Mouse (Mus musculus) liver, postnatal 0 days (tissue): ENCODE measurements at regions not wholly inside any gene's neighbourhood (a gene's known extent, or its start where the extent isn't known, plus 50 kb on each side); places are given as distances from the start of the nearest gene placed in this dataset.
"Not testable (repeated sequence)": the region's sequence is repeated elsewhere in the genome, so short reads cannot be mapped to it uniquely, and the experiment has no call there.

Source experiments
- ATAC-seq: fragments of 200-750 bp; cut with Nextera tagmentation; 2 replicates; pipeline ENCODE4 v1.8.0; 2017; ENCODE audit warnings: mild to moderate bottlenecking, moderate library complexity
- DNase-seq: peaks from one replicate; pipeline ENCODE4 v3.0.0-alpha.2; 2016
- H3K27ac ChIP-seq: fragments of 300-500 bp; sonication (generic); 2 replicates; pipeline ENCODE4 v1.5.1; 2014; ENCODE audit warnings: antibody characterized with exemption, moderate library complexity, mild to moderate bottlenecking, low read depth
- H3K27me3 ChIP-seq: fragments of 300-500 bp; sonication (generic); 2 replicates; pipeline ENCODE4 v1.6.1; 2014; ENCODE audit warnings: low read length, control low read depth, mixed read lengths; ENCODE audit not compliant: insufficient read depth
- H3K36me3 ChIP-seq: fragments of 300-500 bp; sonication (generic); replicated peaks from 2 replicates; pipeline ENCODE4 v1.6.1; 2014; ENCODE audit warnings: mild to moderate bottlenecking, control low read depth, low read length, moderate library complexity, mixed read lengths; ENCODE audit not compliant: insufficient read depth
- H3K4me1 ChIP-seq: fragments of 300-500 bp; sonication (generic); 2 replicates; pipeline ENCODE4 v1.6.1; 2014; ENCODE audit warnings: antibody characterized with exemption, mild to moderate bottlenecking, control low read depth; ENCODE audit not compliant: insufficient read depth
- H3K4me2 ChIP-seq: fragments of 300-500 bp; sonication (generic); 2 replicates; pipeline ENCODE4 v1.6.1; 2014; ENCODE audit warnings: low read depth, mild to moderate bottlenecking, low read length, moderate library complexity, mixed read lengths
- H3K4me3 ChIP-seq: fragments of 300-500 bp; sonication (generic); 2 replicates; pipeline ENCODE4 v1.5.1; 2014; ENCODE audit warnings: low read depth, low read length
- H3K9ac ChIP-seq: fragments of 300-500 bp; sonication (generic); replicated peaks from 2 replicates; pipeline ENCODE4 v1.6.1; 2014; ENCODE audit warnings: mild to moderate bottlenecking, moderate library complexity
- H3K9me3 ChIP-seq: fragments of 300-500 bp; sonication (generic); 2 replicates; pipeline ENCODE4 v1.6.1; 2016; ENCODE audit warnings: mild to moderate bottlenecking, control low read depth, low read length, mixed read lengths
- CTCF ChIP-seq: sonication (generic); IDR thresholded peaks from 2 replicates; pipeline ENCODE4 v1.5.1; 2016; ENCODE audit warnings: antibody characterized with exemption, low read depth
- EP300 ChIP-seq: IDR thresholded peaks from 2 replicates; pipeline ENCODE4 v1.6.1; 2016; ENCODE audit warnings: antibody characterized with exemption, low read depth, mild to moderate bottlenecking
- WGBS: fragments of 180-500 bp; shearing (Covaris S2); extraction: QIAGEN DNeasy Blood & Tissue Kit; methylation state at CpG from one replicate; pipeline ENCODE4 v1.1.7; 2014; ENCODE audit not compliant: insufficient replicate concordance; 5-methylcytosine and 5-hydroxymethylcytosine counted together

GRCm38 (mm10) chr5:59945761-59946160 lies 1862.9 kb upstream of the G6pd2 start:
- H3K27ac ChIP-seq, result no peak overlapping the region
- ATAC-seq, result no peak
- H3K4me3 ChIP-seq, result no peak overlapping the region
- H3K9ac ChIP-seq, result no peak overlapping the region
- H3K4me1 ChIP-seq, result no peaks in the 10 kb centered on the region
- no peak overlapping the region for H3K4me2 ChIP-seq
- no peak for TF ChIP-seq CTCF
- no peak for TF ChIP-seq EP300
- no peaks in the 10 kb centered on the region for H3K36me3 ChIP-seq
- H3K9me3 ChIP-seq, result no peaks in the 10 kb centered on the region
- no peak for DNase-seq
- no peaks in the 10 kb centered on the region for H3K27me3 ChIP-seq

- ATAC-seq, result no peak
- Histone ChIP-seq H3K27ac (no peak overlapping the region), H3K4me1 (no peaks in the 10 kb centered on the region), H3K27me3 (no peaks in the 10 kb centered on the region), H3K9me3 (no peaks in the 10 kb centered on the region), H3K4me3 (no peak overlapping the region), H3K4me2 (no peak overlapping the region), H3K9ac (no peak overlapping the region), H3K36me3 (no peaks in the 10 kb centered on the region)
- TF ChIP-seq CTCF, result no peak
- no peak for TF ChIP-seq EP300
- DNase-seq, result no peak
- 81% methylated on average over 4 of the region's 4 CpGs for WGBS
Observed at GRCm38 (mm10) chr5:59947831-59948568, 1860.6 kb upstream of the G6pd2 start.

- H3K9me3 ChIP-seq, H3K27me3 ChIP-seq, H3K36me3 ChIP-seq, H3K27ac ChIP-seq, H3K4me2 ChIP-seq, DNase-seq, ATAC-seq, H3K4me3 ChIP-seq, H3K9ac ChIP-seq, H3K4me1 ChIP-seq: not testable (repeated sequence)
- WGBS, result 62% methylated on average over 3 of the region's 7 CpGs
Observed at GRCm38 (mm10) chr5:59956240-59956639, 1852.4 kb upstream of the G6pd2 start.

- no peaks in the 10 kb centered on the region for H3K36me3 ChIP-seq
- TF ChIP-seq EP300, result no peak
- TF ChIP-seq CTCF, result peak; percentile 44
- no peak overlapping the region for H3K4me3 ChIP-seq
- no peaks in the 10 kb centered on the region for H3K4me1 ChIP-seq
- 29% methylated on average over 3 of the region's 3 CpGs for WGBS
- ATAC-seq (peak; percentile 60), DNase-seq (no peak)
- no peaks in the 10 kb centered on the region for H3K27me3 ChIP-seq
- H3K4me2 ChIP-seq, result no peak overlapping the region
- H3K9me3 ChIP-seq, result no peaks in the 10 kb centered on the region
- H3K9ac ChIP-seq, result no peak overlapping the region
- H3K27ac ChIP-seq, result no peak overlapping the region
Observed at GRCm38 (mm10) chr5:59996698-59997097, 1811.9 kb upstream of the G6pd2 start.

- peak; percentile 100 for ATAC-seq
- not testable (repeated sequence) for H3K27ac ChIP-seq, H3K36me3 ChIP-seq, H3K27me3 ChIP-seq, H3K9ac ChIP-seq, H3K9me3 ChIP-seq, DNase-seq, H3K4me3 ChIP-seq, H3K4me2 ChIP-seq, H3K4me1 ChIP-seq
- 85% methylated on average over 6 of the region's 7 CpGs for WGBS
Observed at GRCm38 (mm10) chr5:60042603-60043175, 1765.9 kb upstream of the G6pd2 start.

- Histone ChIP-seq H3K9me3 (no peaks in the 10 kb centered on the region), H3K4me2 (no peak overlapping the region), H3K4me3 (no peak overlapping the region), H3K36me3 (no peaks in the 10 kb centered on the region), H3K27me3 (no peaks in the 10 kb centered on the region), H3K27ac (no peak overlapping the region), H3K9ac (no peak overlapping the region), H3K4me1 (no peaks in the 10 kb centered on the region)
- 76% methylated on average over 3 of the region's 3 CpGs for WGBS
- TF ChIP-seq CTCF (no peak), EP300 (no peak)
- DNase-seq (no peak), ATAC-seq (no peak)
Observed at GRCm38 (mm10) chr5:60049053-60049452, 1759.6 kb upstream of the G6pd2 start.

GRCm38 (mm10) chr5:60061178-60061577 lies 1747.4 kb upstream of the G6pd2 start:
- TF ChIP-seq CTCF, result no peak
- TF ChIP-seq EP300, result no peak
- no peaks in the 10 kb centered on the region for H3K36me3 ChIP-seq
- no peak for DNase-seq
- no peak overlapping the region for H3K9ac ChIP-seq
- no peaks in the 10 kb centered on the region for H3K9me3 ChIP-seq
- no peak overlapping the region for H3K4me3 ChIP-seq
- WGBS, result 61% methylated on average over 6 of the region's 6 CpGs
- no peak overlapping the region for H3K27ac ChIP-seq
- H3K27me3 ChIP-seq, result no peaks in the 10 kb centered on the region
- no peaks in the 10 kb centered on the region for H3K4me1 ChIP-seq
- no peak overlapping the region for H3K4me2 ChIP-seq
- no peak for ATAC-seq
